Mouse (Mus musculus) myocyte (in vitro differentiated cells): ENCODE data around the gene Cela1.

Experiments used
- E2F4 ChIP-seq: IDR thresholded peaks from one replicate; pipeline ENCODE4 v1.6.1; 2011; ENCODE audit warnings: mild to moderate bottlenecking, control low read depth, moderate library complexity; ENCODE audit not compliant: insufficient read depth
- MAX ChIP-seq: IDR thresholded peaks from one replicate; pipeline ENCODE4 v1.6.1; 2011; ENCODE audit warnings: low read depth, mild to moderate bottlenecking, control low read depth
- MYOD1 ChIP-seq, 3 experiments: IDR thresholded peaks; one replicate each; pipeline ENCODE4 v1.6.1; 2011; ENCODE audit warnings: control low read depth in 2 of 3, low read depth in 2 of 3, mild to moderate bottlenecking in 2 of 3, moderate library complexity in 1 of 3; ENCODE audit not compliant: insufficient read length in 2 of 3, control insufficient read depth in 1 of 3
- POLR2A ChIP-seq: IDR thresholded peaks from one replicate; pipeline ENCODE4 v1.6.1; 2011; ENCODE audit warnings: low read depth, mild to moderate bottlenecking, control low read depth, moderate library complexity; ENCODE audit not compliant: insufficient read length
- POLR2AphosphoS2 ChIP-seq: IDR thresholded peaks from one replicate; pipeline ENCODE4 v1.6.1; 2011; ENCODE audit warnings: low read depth, control low read depth; ENCODE audit not compliant: insufficient read length

DNA sequence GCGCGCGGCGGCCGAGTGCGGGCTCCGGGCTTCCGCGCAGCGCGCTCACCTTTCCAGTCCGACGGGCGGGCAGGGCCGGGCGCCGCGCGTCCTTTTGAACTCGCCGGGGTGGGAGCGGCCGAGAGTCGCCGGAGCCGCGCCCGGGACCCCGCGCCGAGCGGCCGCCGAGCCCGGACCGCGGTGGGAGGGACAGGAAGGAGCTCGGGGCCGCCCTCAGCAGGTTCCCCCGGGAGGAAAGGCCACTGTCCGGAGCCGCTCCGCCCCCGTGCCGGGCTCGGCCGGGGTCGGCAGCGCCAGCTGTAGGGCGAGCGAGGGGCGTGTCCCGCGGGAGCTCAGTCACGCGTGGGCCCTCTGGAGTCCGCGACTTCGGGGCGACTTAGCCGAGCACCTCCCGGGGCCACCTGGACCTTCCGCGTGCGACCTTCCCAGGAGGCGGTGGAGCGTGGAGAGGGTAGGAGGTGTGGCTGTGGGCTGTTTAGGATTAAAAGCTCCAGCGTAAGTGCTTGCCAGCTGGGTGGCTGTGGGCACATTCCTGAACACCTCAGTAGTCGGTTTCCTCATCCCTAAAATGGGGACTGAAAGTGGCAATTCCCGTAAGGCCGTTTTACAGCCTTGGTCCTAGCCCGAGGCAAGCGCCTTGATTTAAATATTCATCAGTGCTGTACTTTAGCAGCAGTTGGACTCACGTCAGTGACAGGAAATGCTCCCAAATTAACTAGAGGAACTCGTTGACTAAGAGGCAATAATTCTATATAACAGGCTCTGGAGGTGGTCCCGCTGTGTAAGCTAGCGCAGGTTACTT, 50.8 kb downstream of the Cela1 start, which contains the start of gene Smagp:
- no peak for TF ChIP-seq POLR2A
- no peak for TF ChIP-seq E2F4
- TF ChIP-seq MYOD1 (IDR thresholded peaks at IDR 0.05; ENCODE audit: control insufficient read depth in 1 of 3, insufficient read length in 2 of 3, low read depth in 2 of 3), result peak in 1 of 3 experiments; percentile 0
- no peak for TF ChIP-seq POLR2AphosphoS2
- TF ChIP-seq MAX, result no peak
